Mouse (Mus musculus) c-Kit-positive CD71-negative TER-119-negative erythroid progenitor cells, embryonic 14.5 days (primary cell): ENCODE data around the gene Nmi.
"Not testable (repeated sequence)": the region's sequence is repeated elsewhere in the genome, so short reads cannot be mapped to it uniquely, and the experiment has no call there.

ENCODE experiments used
- DNase-seq: peaks from one replicate; pipeline ENCODE4 v3.0.0-alpha.2; 2013; ENCODE audit warnings: low read depth

The Nmi gene

GRCm38 (mm10) chr2:51973410-51973968 is at the start of gene Nmi:
TSS of gene Nmi (minus strand) at chr2:51973494.
- DNase-seq: no peak

GRCm38 (mm10) chr2:52016361-52016760 is 43.1 kb upstream of the Nmi start:
- DNase-seq: no peak

- no peak for DNase-seq
Observed at GRCm38 (mm10) chr2:52013306-52013820, 40.1 kb upstream of the Nmi start.

- not testable (repeated sequence) for DNase-seq
Observed at GRCm38 (mm10) chr2:52011820-52012219, 38.5 kb upstream of the Nmi start.

- no peak for DNase-seq
Observed at GRCm38 (mm10) chr2:52006380-52006779, 33.1 kb upstream of the Nmi start.

- not testable (repeated sequence) for DNase-seq
Observed at GRCm38 (mm10) chr2:52002299-52002698, 29.0 kb upstream of the Nmi start.

GRCm38 (mm10) chr2:52001521-52001920 is 28.2 kb upstream of the Nmi start:
- no peak for DNase-seq

GRCm38 (mm10) chr2:51999996-52000395 is 26.7 kb upstream of the Nmi start:
- DNase-seq: no peak

GRCm38 (mm10) chr2:51991447-51991846 is 18.2 kb upstream of the Nmi start:
- DNase-seq: no peak

GRCm38 (mm10) chr2:51989559-51989958 is 16.3 kb upstream of the Nmi start:
- DNase-seq: no peak

GRCm38 (mm10) chr2:51986695-51987094 is 13.4 kb upstream of the Nmi start:
- no peak for DNase-seq

- no peak for DNase-seq
Observed at GRCm38 (mm10) chr2:51986157-51986556, 12.9 kb upstream of the Nmi start.

GRCm38 (mm10) chr2:51985241-51985640 is 11.9 kb upstream of the Nmi start:
- DNase-seq: no peak

GRCm38 (mm10) chr2:51982288-51982687 is 9.0 kb upstream of the Nmi start:
- no peak for DNase-seq

- DNase-seq: no peak
Observed at GRCm38 (mm10) chr2:51981630-51982029, 8.3 kb upstream of the Nmi start.

GRCm38 (mm10) chr2:51972641-51973409 is 469 bp downstream of the Nmi start:
- peak; percentile 30 for DNase-seq

GRCm38 (mm10) chr2:51972142-51972541 is 1.2 kb downstream of the Nmi start:
- peak; percentile 36 for DNase-seq

GRCm38 (mm10) chr2:51970897-51971296 is 2.4 kb downstream of the Nmi start:
- no peak for DNase-seq

- no peak for DNase-seq
Observed at GRCm38 (mm10) chr2:51967288-51967687, 6.0 kb downstream of the Nmi start.

- no peak for DNase-seq
Observed at GRCm38 (mm10) chr2:51953648-51954204, 19.6 kb downstream of the Nmi start.

- DNase-seq: no peak
Observed at GRCm38 (mm10) chr2:51950876-51951275, 22.4 kb downstream of the Nmi start.

- no peak for DNase-seq
Observed at GRCm38 (mm10) chr2:51948105-51948830, 25.0 kb downstream of the Nmi start.

- DNase-seq: no peak
Observed at GRCm38 (mm10) chr2:51945812-51946211, 27.5 kb downstream of the Nmi start.
